Mouse (Mus musculus): Measurements from ENCODE around the gene Dcaf17.

GRCm38 (mm10) chr2:71122268-71123029 is 67.3 kb downstream of the Dcaf17 start:
- no peak for TF ChIP-seq CTCF (IDR thresholded peaks at IDR 0.05; ENCODE audit: control insufficient read depth, insufficient read depth, insufficient read length)
- TF ChIP-seq USF1 (IDR thresholded peaks at IDR 0.05; ENCODE audit: low read depth): no peak
- no peak for TF ChIP-seq MAX (IDR thresholded peaks at IDR 0.05)
- no peak for TF ChIP-seq MYOD1 (IDR thresholded peaks at IDR 0.05; ENCODE audit: control insufficient read depth, insufficient read length, low read depth)
- TF ChIP-seq MYOG (IDR thresholded peaks at IDR 0.05; ENCODE audit: control insufficient read depth, extremely low read depth, insufficient read length): no peak
- no peak for TF ChIP-seq CEBPB (IDR thresholded peaks at IDR 0.05; ENCODE audit: low read depth)
- TF ChIP-seq FOSL1 (IDR thresholded peaks at IDR 0.05; ENCODE audit: insufficient read depth, low read length, poor library complexity, severe bottlenecking): no peak
